Mouse (Mus musculus) small intestine, adult 2 months (tissue): ENCODE results near the gene Gm44790.

ENCODE experiments used
- CTCF ChIP-seq: fragments of 200-500 bp; IDR thresholded peaks from 2 replicates; pipeline ENCODE4 v1.5.1; 2012; ENCODE audit warnings: low read depth, mild to moderate bottlenecking, control low read depth, inconsistent platforms, low read length, moderate library complexity, mixed read lengths; ENCODE audit not compliant: insufficient replicate concordance, insufficient read length; ENCODE audit errors: extremely low read depth
- POLR2A ChIP-seq: fragments of 200-500 bp; IDR thresholded peaks from 2 replicates; pipeline ENCODE4 v1.6.1; 2012; ENCODE audit warnings: low read depth, mild to moderate bottlenecking, control low read depth, inconsistent platforms, low read length, moderate library complexity

GRCm38 (mm10) chr6:86388461-86388860 is 38.0 kb upstream of the Gm44790 start:
- TF ChIP-seq POLR2A (no peak), CTCF (no peak)
